Mouse (Mus musculus): ENCODE results near the gene Zfp750. TPM values are rescaled to one million over a fixed set of nuclear protein-coding genes. Genes with fewer than 3 reads are reported as not detected.
A peak's percentile ranks its signal among the peaks of the same experiment; 100 is the strongest.

Gene Zfp750
- polyA plus RNA-seq, 1 experiment from 2014 or later = 9.1 TPM

DNA sequence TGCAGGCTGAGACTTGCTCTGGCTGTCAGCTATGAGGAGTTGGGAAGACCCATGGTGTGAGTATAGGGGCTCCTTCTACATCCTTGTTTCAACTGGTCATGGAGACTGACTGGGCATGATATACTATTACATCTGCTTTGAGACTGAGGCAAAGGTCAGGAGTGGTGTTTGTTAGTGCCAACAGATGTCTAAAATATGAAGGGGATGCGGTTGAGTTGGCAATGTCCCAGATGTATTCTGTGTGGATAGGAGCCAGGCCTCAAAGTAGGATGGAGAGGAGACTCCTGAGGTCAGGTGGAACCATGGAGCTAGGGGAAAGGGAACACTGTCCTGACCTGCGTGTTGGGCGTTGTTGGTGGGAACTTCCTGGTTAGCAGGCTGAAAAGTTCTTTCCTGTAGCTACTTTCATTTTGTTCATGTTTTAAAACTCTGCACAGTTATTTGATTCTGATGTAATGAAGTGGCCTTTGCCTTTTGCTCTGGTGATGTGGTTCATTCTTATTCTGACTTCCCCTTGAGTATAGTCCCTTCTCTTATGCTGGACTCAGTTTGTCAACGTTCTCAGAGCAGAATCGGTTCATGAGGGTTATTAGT lies 32.2 kb upstream of the Zfp750 start:
- 86% methylated on average over 5 of the region's 5 CpGs for WGBS
- 0 out of 2 replicates have a peak overlapping the region, but pooled peaks have one; percentile 64 for H3K27ac ChIP-seq
- H3K36me3 ChIP-seq = 0 out of 2 replicates have a peak, but pooled peaks cover 7% of the 10 kb centered on the region

DNA sequence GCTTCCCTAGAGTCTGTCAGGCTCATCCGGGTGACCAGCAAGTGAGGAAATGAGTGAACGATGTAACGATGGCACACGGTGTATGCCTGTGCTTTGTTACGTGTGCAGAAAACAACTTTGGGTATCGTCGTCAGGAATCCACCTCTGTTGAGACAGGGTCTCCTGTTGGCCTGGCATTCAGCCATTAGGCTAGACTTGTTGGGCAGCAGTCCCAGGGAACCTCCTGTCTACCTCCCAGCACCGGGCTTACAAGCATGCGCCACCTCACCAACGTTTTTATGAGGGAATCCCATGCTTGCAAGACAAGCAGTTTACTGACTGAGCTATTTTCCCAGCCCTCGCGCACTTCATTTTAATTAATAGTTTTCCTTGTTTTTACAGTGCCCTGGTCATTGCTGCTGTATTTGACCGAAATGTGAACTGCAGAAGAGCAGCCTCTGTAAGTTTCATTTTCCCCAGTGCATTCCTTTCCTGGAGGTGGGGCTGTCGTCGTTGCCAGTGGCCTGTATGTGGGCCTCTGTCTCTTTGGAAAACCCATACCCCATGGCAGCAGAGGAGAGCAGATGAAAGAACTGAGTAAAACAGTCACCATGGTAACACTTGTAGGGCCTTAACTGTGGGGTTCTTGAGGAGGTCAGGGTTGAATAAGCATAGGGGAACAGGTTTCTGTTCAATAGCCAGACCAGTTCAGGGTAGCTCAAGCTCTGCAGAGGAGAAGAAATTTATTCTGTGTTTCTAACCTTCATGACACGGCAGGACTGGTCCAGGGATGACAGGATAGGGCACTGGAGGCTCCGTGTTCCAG lies 30.9 kb upstream of the Zfp750 start:
- Histone ChIP-seq H3K4me1 (peaks cover 45% of the 10 kb centered on the region), H3K27me3 (no peaks in the 10 kb centered on the region), H3K36me3 (0 out of 2 replicates have a peak, but pooled peaks cover 7% of the 10 kb centered on the region), H3K4me3 (no peak overlapping the region), H3K9me3 (no peaks in the 10 kb centered on the region), H3K4me2 (no peak overlapping the region), H3K27ac (peak overlapping the region; percentile 64), H3K9ac (no peak overlapping the region)
- WGBS = 70% methylated on average over 17 of the region's 17 CpGs
- ATAC-seq (ENCODE audit: insufficient number of reproducible peaks, insufficient read depth, low FRiP score, low TSS enrichment, low read depth) = no peak; the same call in 1 of the 2 replicates

More for the DNA sequence above, 32.2 kb upstream of the Zfp750 start:
- ATAC-seq (ENCODE audit: insufficient number of reproducible peaks, insufficient read depth, low FRiP score, low TSS enrichment, low read depth) = no peak
- Histone ChIP-seq H3K4me2 (no peak overlapping the region), H3K27me3 (no peaks in the 10 kb centered on the region), H3K9me3 (no peaks in the 10 kb centered on the region), H3K9ac (no peak overlapping the region), H3K4me3 (no peak overlapping the region), H3K4me1 (peaks cover 37% of the 10 kb centered on the region)

DNA sequence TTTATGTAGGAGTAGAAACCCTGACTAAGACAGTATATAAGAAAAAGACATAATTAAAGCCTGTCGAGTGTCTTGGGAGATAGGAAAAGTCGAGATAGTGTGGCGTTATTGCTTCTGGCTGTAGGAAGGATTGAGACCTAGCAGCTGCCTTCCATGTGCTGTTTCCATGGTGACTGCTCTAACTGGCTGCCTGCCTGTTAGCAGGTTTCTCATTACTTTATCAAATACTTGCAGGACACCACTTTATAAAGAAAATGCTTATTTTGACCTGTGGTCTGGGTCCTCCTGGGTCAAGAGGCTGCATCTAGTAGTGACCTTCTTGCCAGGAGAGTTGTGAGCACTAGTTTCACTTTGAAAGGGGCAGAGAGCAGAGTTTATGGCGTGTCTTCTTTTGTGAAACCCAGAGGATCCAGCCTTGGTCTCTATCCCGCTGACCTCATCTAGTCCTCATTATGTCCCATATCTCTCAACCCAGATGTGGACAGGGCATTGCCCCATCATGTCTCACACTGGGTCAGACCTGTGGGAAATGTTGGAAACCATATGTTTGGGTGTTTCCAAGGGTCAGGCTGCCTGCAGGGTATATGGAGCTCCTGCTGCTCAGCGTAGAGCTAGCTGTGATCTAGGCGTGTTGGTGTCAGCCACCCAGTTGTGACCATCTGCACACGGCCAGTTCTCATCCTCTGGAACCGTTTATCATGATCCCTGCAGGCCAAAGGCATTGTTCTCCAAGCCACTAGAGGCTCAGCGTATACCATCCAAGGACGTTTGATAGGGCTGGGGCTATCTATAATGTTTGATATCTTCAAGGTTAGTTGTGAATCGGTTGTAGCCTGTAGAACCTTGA lies 30.1 kb upstream of the Zfp750 start:
- Histone ChIP-seq H3K36me3 (0 out of 2 replicates have a peak, but pooled peaks cover 7% of the 10 kb centered on the region), H3K9me3 (no peaks in the 10 kb centered on the region), H3K4me3 (no peak overlapping the region), H3K4me1 (peaks cover 52% of the 10 kb centered on the region), H3K27ac (0 out of 2 replicates have a peak overlapping the region, but pooled peaks have one; percentile 64), H3K27me3 (no peaks in the 10 kb centered on the region), H3K4me2 (no peak overlapping the region), H3K9ac (no peak overlapping the region)
- no peak for ATAC-seq (ENCODE audit: insufficient number of reproducible peaks, insufficient read depth, low FRiP score, low TSS enrichment, low read depth)
- 76% methylated on average over 12 of the region's 12 CpGs for WGBS

DNA sequence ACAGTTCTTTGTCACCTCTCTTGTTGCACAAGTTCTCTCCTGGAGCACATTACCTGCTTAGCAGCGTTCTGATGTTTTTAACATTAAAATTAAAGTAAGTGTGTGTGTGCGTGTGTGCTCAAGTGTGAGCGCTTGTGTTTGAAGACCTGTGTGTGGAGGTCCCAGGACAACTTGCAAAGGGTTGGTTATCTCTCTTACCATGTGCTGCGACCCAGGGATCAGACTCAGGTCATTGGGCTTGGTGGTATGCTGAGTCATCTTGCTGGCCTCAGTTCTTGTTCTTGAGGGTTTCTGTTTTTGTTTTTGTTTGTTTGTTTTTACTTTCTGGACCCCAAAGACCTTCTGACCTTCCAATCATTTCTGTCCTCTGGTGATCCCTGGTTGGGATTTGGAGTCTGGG lies 28.8 kb upstream of the Zfp750 start:
- H3K4me3 ChIP-seq = no peak overlapping the region
- no peaks in the 10 kb centered on the region for H3K9me3 ChIP-seq
- H3K4me2 ChIP-seq = no peak overlapping the region
- 91% methylated on average over 4 of the region's 4 CpGs for WGBS
- H3K9ac ChIP-seq = no peak overlapping the region
- H3K27ac ChIP-seq = no peak overlapping the region
- ATAC-seq (ENCODE audit: insufficient number of reproducible peaks, insufficient read depth, low FRiP score, low TSS enrichment, low read depth) = no peak
- H3K36me3 ChIP-seq = 0 out of 2 replicates have a peak, but pooled peaks cover 7% of the 10 kb centered on the region
- peaks cover 60% of the 10 kb centered on the region for H3K4me1 ChIP-seq
- H3K27me3 ChIP-seq = no peaks in the 10 kb centered on the region

DNA sequence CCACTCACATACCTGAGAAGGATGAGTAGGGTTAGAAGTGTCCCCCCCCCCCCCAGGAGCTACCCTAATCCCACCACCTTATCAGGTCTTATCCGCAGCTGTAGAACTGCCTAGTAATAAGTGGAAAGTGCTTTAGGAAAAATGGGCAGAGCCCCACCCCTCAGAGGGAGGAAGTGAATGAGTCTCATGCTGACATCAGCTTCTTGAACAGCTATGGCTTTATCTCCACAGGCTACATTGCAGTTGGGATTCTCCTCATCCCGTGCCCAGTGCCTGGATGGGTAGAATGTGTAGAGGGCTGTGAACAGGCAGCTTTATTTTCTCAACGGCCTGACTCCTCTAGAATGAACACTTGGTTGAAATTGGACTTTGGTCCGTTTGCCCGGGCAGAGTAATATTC lies 28.1 kb upstream of the Zfp750 start:
- Histone ChIP-seq H3K9me3 (no peaks in the 10 kb centered on the region), H3K27ac (no peak overlapping the region), H3K4me2 (no peak overlapping the region), H3K36me3 (0 out of 2 replicates have a peak, but pooled peaks cover 9% of the 10 kb centered on the region), H3K9ac (no peak overlapping the region), H3K4me1 (peaks cover 56% of the 10 kb centered on the region), H3K4me3 (no peak overlapping the region), H3K27me3 (no peaks in the 10 kb centered on the region)
- WGBS = 89% methylated on average over 5 of the region's 5 CpGs
- no peak for ATAC-seq (ENCODE audit: insufficient number of reproducible peaks, insufficient read depth, low FRiP score, low TSS enrichment, low read depth)

DNA sequence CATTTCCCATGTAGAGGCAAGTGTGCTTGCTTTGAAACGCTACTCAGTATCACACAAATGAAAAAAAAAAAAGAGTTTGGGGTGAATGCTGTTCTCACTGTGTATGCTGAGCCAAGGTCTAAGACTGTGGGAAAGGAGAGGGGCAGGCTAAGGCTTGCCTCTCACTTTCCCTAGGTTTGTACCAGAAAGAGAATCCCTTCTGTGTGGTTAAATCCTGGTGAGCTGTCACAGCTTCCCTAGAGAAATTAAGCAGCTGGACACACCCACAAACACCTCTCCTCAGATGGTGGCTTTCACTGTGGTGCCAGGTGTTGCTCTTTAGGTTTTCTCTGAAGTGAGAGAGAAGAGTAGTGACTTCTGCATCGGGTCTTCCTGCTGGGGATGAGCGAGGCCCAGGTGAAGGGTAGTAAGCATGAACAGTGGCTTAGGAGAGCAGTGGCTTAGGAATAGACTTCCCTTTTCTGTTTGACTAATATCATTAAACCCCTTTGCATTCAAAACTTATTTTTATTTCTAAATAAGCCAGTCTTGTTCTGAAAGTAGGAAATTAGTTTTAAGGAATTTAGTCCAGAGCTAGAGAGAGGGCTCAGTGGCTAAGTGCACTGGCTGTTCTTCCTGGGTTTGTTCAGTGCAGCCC lies 26.4 kb upstream of the Zfp750 start:
- Histone ChIP-seq H3K4me2 (no peak overlapping the region), H3K27ac (peak overlapping the region; percentile 86), H3K27me3 (no peaks in the 10 kb centered on the region), H3K36me3 (peaks cover 17% of the 10 kb centered on the region; the same call in 1 of the 2 replicates), H3K9ac (no peak overlapping the region), H3K9me3 (no peaks in the 10 kb centered on the region), H3K4me1 (peaks cover 44% of the 10 kb centered on the region), H3K4me3 (no peak overlapping the region)
- 62% methylated on average over 3 of the region's 3 CpGs for WGBS
- 0 out of 2 replicates have a peak, but pooled peaks have one; percentile 38 for ATAC-seq (ENCODE audit: insufficient number of reproducible peaks, insufficient read depth, low FRiP score, low TSS enrichment, low read depth)

DNA sequence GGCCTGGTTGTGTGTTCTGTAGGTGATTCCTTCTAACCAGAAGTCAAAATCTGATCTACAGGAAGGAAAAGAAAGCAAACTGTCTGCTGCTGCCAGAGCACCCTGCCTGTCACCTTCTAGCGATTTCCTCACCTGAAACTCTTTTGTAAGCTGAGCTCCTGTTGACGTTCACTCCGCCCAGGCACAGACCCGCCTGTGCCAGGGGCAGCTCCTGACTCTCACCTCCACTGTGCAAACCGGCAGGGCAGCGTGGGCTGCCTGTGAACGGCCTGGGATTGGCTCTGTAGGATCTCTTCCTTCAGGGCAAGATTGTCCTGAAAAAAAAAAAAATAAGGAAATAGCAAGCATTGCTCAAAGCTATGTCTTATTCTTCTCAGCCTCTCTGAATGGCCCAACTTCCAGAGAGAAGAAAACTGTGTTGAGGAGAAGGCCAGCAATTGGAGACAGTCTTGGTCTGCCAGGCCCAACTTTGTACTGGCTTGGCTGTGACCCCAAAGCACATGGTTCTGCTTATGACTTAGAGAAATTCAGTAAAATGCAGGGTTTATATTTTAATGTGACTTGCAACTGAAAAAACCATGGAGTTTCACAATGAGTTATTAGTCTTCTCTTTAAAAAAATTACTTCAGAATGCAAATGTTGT lies 25.7 kb upstream of the Zfp750 start:
- H3K9ac ChIP-seq = 0 out of 2 replicates have a peak overlapping the region, but pooled peaks have one; percentile 27
- WGBS = 52% methylated on average over 7 of the region's 7 CpGs
- H3K4me1 ChIP-seq = peaks cover 37% of the 10 kb centered on the region
- no peak for ATAC-seq (ENCODE audit: insufficient number of reproducible peaks, insufficient read depth, low FRiP score, low TSS enrichment, low read depth)
- H3K27me3 ChIP-seq = no peaks in the 10 kb centered on the region
- no peak overlapping the region for H3K4me2 ChIP-seq
- no peaks in the 10 kb centered on the region for H3K9me3 ChIP-seq
- H3K36me3 ChIP-seq = peaks cover 11% of the 10 kb centered on the region; the same call in 1 of the 2 replicates
- peak overlapping the region; percentile 86 for H3K27ac ChIP-seq
- no peak overlapping the region for H3K4me3 ChIP-seq

DNA sequence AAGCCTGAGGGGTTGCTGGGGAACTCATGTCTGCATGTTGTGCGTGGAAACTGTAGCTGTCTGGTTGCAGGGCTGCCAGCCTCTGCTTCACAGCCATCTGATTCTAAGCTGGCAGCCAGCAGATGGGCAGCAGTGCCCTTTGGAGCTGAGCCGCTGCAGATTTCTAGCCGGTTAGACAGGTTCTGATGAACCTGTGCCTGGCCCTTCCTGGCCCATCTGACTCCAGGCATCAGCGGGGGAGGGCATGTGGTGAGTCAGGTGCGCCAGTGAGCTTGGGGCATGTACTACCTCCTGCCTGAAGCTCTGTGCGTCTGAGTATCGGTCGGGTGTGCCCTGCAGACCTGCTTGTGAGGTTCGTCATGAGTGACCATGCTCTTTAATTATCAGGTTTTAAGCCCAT lies 24.8 kb upstream of the Zfp750 start:
- Histone ChIP-seq H3K4me2 (peak overlapping the region; percentile 7; the same call in 1 of the 2 replicates), H3K4me1 (peaks cover 28% of the 10 kb centered on the region), H3K9me3 (no peaks in the 10 kb centered on the region), H3K27ac (peak overlapping the region; percentile 86), H3K4me3 (no peak overlapping the region), H3K27me3 (no peaks in the 10 kb centered on the region), H3K9ac (no peak overlapping the region), H3K36me3 (peaks cover 11% of the 10 kb centered on the region; the same call in 1 of the 2 replicates)
- 79% methylated on average over 9 of the region's 9 CpGs for WGBS
- 0 out of 2 replicates have a peak, but pooled peaks have one; percentile 52 for ATAC-seq (ENCODE audit: insufficient number of reproducible peaks, insufficient read depth, low FRiP score, low TSS enrichment, low read depth)

DNA sequence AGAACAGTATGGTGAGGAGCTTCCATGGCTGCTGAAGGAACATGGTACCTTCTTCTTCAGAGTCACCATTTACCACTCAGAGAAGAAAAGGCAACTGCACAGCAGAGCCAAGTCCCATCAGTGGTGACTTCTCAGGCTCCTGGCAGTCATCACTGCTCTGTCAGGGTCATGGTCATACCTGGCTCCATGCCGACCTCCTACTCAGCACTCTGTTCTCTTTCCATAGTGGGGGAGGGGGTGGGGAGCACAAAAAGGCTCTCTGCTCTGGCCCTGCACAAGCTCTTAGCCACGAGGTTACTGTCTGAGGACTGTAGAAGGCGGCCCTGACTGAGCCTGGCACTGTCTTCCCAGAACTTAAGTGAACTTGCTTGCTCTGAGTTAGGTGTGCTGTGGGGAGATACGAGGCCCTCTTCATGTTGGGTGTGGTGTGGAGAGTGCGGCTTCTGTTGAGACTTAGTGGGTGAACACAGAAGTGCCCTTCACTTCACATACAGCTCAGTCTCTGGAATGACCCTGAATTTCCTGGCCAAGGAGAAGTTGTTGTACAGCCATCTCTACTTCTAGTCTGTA lies 24.2 kb upstream of the Zfp750 start:
- H3K4me2 ChIP-seq = no peak overlapping the region
- peak overlapping the region; percentile 86 for H3K27ac ChIP-seq
- no peaks in the 10 kb centered on the region for H3K27me3 ChIP-seq
- H3K4me1 ChIP-seq = peaks cover 26% of the 10 kb centered on the region
- 85% methylated on average over 5 of the region's 5 CpGs for WGBS
- no peak for ATAC-seq (ENCODE audit: insufficient number of reproducible peaks, insufficient read depth, low FRiP score, low TSS enrichment, low read depth)
- peaks cover 11% of the 10 kb centered on the region; the same call in 1 of the 2 replicates for H3K36me3 ChIP-seq
- H3K4me3 ChIP-seq = no peak overlapping the region
- no peak overlapping the region for H3K9ac ChIP-seq
- H3K9me3 ChIP-seq = no peaks in the 10 kb centered on the region

DNA sequence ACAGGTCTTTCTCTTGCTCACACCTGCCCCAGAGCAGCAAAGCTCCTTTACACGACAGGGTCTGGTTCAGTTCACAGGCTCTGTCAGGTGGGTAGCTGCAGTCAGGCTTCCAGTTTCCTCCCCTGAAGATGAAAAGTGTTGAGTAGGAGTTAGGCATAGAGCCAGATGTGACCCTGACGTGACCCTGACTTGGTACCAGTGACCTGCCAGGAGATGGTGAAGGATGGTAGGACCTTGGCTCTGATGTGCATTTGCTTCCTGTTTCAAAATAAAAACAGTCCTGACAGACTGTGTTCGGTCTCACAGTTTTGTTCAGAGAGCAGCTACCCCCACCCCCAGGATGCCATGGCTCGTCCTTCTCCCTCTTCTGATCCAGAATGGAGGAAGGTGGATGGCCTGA lies 23.3 kb upstream of the Zfp750 start:
- Histone ChIP-seq H3K36me3 (peaks cover 11% of the 10 kb centered on the region; the same call in 1 of the 2 replicates), H3K27me3 (no peaks in the 10 kb centered on the region), H3K4me3 (no peak overlapping the region), H3K4me1 (peaks cover 26% of the 10 kb centered on the region), H3K9ac (no peak overlapping the region), H3K9me3 (no peaks in the 10 kb centered on the region), H3K4me2 (no peak overlapping the region), H3K27ac (no peak overlapping the region)
- WGBS = 68% methylated on average over 4 of the region's 4 CpGs
- no peak for ATAC-seq (ENCODE audit: insufficient number of reproducible peaks, insufficient read depth, low FRiP score, low TSS enrichment, low read depth)

Measured in embryonic facial prominence, embryonic 13.5 days (tissue).